Mouse (Mus musculus) cerebral cortex, adult 2 months (tissue): ENCODE measurements around the gene Gnl1.

Experiments
- WGBS: fragments of 180-500 bp; shearing (Covaris S2); methylation state at CpG from one replicate; pipeline ENCODE4 v1.1.7; 2018; 5-methylcytosine and 5-hydroxymethylcytosine counted together

Gnl1 gene

DNA sequence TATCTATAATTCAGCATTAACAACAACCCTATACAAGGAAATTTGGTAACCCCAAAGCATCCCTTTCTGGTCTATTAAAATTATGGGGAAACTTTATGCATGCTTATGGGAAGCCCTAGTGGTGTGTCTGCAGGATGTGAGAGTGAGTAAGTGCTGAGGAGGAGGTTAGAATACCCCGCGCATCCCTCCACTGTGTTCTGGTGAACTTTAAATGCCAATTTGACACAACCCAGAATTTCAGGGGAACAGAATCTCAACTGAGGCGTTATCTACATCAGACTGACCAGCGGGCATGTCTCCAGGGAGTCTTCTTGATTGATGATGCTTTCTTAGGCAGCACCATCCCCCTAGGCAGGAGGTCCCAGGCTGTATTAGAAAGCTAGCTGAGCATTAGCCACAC is 46.2 kb downstream of the Gnl1 start:
- WGBS = 68% methylated on average over 4 of the region's 4 CpGs

DNA sequence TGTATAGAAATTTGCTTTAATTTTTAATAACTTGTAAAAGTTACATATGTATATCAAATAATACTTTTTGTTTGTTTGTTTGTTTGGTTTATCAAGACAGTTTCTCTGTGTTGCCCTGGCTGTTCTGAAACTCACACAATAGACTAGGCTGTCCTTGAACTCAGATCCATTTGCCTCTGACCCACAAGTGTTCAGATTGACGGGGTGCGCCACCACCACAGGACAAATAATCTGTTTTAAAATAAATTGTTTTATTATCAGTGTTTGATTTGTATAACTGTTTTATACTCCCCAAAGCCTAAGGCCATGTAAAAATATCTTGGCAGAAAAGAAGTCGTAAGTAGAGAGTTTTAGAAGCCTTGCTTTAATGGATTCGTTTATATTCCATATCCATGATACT is 48.0 kb downstream of the Gnl1 start:
- WGBS = 95% methylated on average over 4 of the region's 4 CpGs

- 93% methylated on average over 7 of the region's 7 CpGs for WGBS
Measured at GRCm38 (mm10) chr17:36028879-36029619, 49.4 kb downstream of the Gnl1 start.

DNA sequence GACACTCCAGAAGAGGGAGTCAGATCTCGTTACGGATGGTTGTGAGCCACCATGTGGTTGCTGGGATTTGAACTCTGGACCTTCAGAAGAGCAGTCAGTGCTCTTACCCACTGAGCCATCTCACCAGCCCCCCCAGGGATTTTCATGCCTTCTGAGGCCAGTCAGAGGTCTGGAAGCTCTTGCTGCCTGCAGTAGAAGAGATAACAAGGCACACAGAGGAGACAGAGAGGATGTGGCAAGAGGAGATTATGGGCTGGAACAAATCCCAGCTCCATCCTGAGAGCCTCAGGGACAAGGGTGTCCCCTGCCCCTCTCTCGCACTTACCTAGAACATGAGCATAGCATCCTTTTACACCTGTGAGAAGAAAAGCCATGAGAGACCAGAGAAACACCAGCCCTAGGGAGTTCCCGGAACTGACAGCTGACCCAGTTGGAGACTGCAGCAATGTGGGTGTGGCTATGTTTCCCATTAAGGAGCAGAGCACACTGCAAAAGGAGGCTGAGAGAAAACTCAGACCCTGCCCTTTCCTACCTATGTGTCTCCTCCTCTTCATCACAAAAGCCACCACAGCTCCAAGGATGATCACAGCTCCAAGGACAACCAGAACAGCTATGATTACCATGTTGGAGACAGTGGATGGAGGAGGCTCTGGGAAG is 50.5 kb downstream of the Gnl1 start:
- WGBS = 81% methylated on average over 4 of the region's 4 CpGs

GRCm38 (mm10) chr17:36030703-36031582 is 51.3 kb downstream of the Gnl1 start:
- WGBS = 44% methylated on average over 8 of the region's 8 CpGs

DNA sequence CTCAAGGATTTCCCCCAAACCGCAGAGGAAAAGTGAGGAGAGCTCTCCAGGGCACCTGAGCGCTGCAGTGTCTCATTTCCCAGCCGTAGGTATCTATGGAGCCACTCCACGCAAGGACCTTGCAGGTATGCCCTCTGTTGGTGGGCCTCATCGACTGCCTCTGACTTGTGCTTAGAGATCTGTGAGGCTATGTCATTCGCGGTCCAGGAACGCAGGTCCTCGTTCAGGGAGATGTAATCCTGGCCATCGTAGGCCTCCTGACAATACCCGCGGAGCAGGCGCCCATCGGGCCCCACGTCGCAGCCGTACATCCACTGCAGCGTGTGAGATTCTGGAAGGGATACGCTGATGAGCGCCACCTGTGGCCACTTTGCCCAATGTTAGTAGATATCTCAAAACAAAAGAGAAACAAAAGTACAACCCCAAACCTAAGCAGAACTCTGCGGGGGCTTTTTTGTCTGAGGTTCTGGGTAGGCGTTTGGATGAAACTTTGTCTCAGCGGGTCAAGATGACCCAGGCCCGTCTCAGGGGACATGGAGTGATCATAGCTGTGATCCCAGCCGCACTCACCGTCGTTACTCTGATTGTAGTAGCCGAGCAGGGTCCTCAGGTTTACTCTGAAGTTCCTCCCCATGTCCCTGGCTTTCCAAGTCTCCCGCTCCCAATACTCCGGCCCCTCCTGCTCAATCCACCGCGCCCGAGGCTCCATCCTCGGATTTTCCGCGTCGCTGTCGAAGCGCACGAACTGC is 52.1 kb downstream of the Gnl1 start:
- 2% methylated on average over 40 of the region's 40 CpGs for WGBS

DNA sequence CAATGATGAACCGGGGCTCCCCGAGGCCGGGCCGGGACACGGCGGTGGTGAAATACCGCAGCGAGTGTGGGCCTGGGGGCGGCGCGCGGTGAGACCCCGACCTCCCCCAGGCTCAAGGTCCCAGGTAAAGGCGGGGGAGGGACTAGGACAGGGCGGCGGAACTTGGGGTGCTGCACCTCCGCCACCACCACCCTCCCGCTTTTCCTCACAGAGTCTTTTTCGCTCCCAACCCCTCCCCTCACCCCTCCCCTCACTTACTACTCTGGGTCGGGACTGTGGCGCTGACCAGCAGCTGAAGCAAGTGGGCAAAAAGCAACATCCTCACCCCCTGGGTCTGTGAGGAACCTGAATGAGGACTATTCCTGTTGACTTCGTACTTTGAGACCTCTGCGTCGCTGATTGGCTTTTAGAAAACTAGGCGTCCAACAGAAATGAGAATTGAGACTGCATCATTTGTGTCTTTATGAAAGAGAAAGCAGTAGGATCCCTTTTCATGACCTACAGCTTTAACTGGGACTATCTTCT is 52.8 kb downstream of the Gnl1 start, which contains the start of gene H2-T23:
Gene H2-T23 (minus strand): TSS at position 505 of the 525 bp plus-strand sequence.
- WGBS = 1% methylated on average over 25 of the region's 25 CpGs

DNA sequence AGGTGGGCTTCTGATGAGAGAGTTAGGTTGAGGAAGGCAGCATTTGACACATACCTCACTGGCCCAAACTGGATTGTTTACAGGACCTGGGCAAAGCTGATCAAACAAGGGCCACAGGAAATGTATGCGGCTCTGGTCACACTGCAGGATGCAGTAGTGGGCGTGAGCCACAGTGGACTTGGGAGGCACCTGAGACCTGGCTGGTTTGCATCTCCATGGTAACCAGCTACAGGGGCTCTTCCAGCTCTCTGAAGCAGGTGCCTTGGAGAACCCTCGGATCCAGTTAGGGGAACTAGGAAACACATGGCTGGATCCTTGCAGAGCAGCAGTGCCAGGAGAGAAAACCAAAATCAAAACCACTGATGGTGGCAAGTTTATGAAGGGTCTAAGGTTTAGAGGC is 54.9 kb downstream of the Gnl1 start:
- 75% methylated on average over 3 of the region's 3 CpGs for WGBS

DNA sequence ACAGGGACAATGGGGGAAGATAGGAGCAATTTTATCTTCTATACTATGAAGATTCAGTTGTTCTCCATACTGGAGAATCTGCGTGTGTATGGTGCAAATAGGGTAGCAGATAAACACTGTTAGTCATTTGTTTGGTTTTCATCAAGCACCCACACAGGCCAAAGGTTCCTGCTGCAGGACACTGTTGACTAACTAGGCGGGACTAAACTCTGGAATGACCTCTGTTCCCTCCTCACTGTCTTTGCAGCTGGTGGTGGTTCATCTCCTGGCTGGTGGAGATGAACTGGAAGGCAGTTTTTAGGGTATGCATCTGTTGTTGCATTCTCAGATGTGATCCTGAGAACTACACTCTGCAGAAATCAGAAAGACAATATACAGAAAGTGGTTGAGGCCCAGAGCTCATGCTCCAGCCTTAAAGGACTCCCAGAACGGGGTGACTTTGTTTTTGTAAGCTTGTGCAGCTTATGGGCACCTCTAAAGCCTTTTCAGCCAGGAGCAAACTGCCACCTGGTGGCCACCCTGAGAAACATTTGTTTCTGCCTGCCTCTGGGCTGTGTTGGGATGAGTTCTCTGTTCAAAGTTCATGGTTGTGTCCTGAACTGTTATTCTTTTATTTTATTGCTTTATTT is 55.5 kb downstream of the Gnl1 start:
- WGBS = 50% methylated on average over 3 of the region's 3 CpGs

DNA sequence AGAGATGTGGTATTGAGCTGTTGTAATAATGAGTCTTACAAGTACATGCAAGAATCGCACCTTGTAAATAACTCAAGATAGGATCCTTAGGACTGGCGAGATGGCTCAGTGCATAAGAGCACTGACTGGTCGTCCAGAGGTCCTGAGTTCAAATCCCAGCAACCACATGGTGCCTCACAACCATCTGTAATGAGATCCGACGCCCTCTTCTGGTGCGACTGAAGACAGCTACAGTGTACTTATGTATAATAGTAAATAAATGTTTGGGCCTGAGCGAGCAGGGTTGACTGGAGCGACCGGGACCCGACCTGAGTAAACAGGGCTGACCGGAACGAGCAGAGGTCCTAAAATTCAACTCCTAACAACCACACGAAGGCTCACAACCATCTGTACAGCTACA is 56.5 kb downstream of the Gnl1 start:
- 91% methylated on average over 13 of the region's 13 CpGs for WGBS
